Mouse (Mus musculus) hematopoietic stem cell, adult 5-6 weeks (primary cell): ENCODE results near the gene Scml2. TPM values are rescaled to one million over a fixed set of nuclear protein-coding genes. Genes with fewer than 3 reads are reported as not detected.
"Not testable (repeated sequence)": the region's sequence is repeated elsewhere in the genome, so short reads cannot be mapped to it uniquely, and the experiment has no call there.

Source experiments
- ATAC-seq, 2 experiments: fragments of 125-278 bp in 1 of 2; replicated peaks in 1 of 2; 2 replicates each; pipeline ENCODE4 v1.8.0; 2016 to 2017; ENCODE audit warnings: inconsistent platforms in 2 of 2, mild to moderate bottlenecking in 2 of 2, moderate number of reproducible peaks in 2 of 2, low read depth in 1 of 2, moderate TSS enrichment in 1 of 2; ENCODE audit not compliant: low FRiP score in 2 of 2, poor library complexity in 2 of 2, severe bottlenecking in 2 of 2, insufficient read depth in 1 of 2, low TSS enrichment in 1 of 2
- total RNA-seq: library from RNA; stranded (forward); fragments of 172-1452, 232-1000 nt; gene quantifications from 2 replicates; pipeline ENCODE4 v1.2.3, GENCODE M21; 2017

The Scml2 gene
- total RNA-seq, result 5.0 and 5.6 TPM in 2 replicates

DNA sequence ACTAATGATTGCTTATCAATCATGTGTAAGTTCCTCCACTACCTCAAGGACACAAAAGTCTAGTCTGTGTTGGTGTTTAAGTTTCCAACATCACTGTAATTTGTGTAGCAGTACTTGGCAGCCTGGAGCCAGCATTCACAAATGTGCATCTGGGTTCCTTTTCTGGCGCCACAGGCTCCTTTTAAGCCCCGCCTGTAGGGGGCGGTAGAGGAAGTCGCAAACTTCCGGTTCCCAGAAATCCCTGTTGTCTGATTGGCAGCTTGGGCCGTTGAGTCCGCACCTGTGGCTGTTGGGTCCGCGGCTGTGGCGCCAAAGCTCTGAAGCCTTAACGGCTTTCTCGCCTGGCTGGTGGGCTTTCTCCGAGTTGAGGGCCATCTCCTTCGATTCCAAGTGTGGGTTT is at the start of gene Scml2:
Gene Scml2, plus strand, starts transcription at position 301 of the 400 bp plus-strand sequence.
- ATAC-seq, result not testable (repeated sequence)

DNA sequence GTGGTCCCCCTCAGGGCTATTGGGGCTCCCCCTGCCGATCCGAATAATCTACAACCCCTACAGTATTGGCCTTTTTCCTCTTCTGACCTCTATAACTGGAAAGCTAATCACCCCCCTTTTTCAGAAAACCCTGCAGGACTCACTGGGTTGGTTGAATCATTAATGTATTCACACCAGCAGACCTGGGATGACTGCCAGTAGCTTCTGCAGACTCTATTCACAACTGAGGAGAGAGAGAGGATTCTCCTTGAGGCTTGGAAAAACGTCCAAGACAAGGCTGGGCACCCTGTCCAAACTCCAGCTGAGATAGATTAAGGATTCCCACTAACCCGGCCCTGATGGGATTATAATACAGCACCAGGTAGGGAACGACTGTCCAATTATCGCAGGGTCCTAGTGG is 41.4 kb upstream of the Scml2 start:
- not testable (repeated sequence) for ATAC-seq

DNA sequence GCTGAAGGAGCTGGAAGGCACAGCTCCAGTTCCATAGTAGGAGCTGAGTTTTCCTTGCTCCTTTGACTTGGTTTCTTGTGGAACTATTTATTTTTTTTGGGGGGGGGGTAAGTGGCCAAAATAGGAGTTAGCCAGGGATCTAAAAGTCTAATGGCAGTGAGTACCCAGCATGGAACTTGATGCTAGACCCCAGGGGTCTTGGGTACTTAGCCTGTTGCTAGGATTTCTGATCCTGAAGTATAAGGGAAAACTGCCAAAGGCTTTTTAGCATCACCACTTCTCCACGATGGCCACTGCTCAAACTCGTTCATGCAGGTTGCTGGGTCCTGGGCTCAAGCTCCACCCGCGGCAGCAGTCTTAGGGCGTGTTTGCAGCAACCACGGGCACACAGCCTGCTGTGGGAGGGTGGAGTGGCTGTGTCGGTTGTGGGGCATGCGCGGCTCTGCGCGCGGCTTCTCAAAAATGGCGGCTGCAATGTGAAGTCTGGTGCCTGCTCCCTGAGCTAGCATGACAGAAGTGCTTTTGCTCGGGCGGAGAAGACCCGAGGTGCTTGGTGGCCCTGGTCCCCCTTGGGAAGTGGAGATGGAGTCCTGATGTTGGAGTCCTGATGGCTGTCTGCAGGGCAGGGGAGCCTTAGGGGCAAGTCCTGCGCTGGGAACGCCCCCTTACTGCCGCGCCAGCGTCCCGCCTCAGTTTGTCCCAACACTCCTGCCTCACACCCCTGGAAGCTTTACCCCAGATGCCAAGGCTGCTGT is 45.5 kb downstream of the Scml2 start:
- ATAC-seq, result peak; percentile 98 to 100

DNA sequence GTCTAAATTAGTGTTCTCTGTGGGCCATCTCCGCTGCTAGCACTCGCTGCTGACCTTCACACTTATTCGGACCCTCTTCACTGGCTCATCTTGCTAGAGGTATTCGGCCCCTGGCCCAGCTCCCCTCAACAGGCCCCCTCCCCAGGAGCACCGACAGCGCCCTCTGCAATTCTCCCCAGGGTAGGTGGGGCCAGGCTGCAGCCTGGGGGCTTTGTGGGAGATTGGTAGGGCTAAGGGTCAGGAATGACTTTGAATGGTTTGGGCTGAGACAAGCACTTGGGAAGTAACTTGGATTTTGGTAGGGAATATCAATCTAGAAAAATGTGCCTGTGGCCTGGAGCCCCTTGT is 46.0 kb downstream of the Scml2 start:
- peak; percentile 27 to 37; a peak in 3 of 4 replicates for ATAC-seq

DNA sequence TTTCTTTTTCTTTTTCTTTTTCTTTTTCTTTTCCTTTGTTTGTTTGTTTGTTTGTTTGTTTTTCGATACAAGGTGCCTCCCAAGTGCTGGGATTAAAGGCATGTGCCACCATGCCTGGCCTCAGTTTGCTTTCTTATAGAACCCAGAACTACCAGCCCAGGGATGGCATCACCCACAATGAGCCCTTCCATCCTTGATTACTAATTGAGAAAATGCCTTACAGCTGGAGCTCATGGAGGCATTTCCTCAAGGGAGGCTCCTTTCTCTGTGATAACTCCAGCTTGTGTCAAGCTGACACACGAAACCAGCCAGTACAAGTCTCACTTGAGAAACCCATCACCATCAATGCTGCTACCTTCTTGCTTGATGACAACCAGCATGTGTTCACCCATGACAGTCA is 170.2 kb downstream of the Scml2 start, which contains the start of gene Gm15262:
Gene Gm15262, plus strand, starts transcription at position 301 of the 400 bp plus-strand sequence.
- not testable (repeated sequence) for ATAC-seq

Other genes with a start within 250 kb of the Scml2 start
- 1.0 TPM in 1 of 2 replicates, not detected in the other for gene Gja6, start 210.1 kb upstream of the Scml2 start, total RNA-seq
- gene Cdkl5, start 122.5 kb upstream of the Scml2 start, total RNA-seq, result 2.7 and 5.4 TPM in 2 replicates
- gene Gm15262, start 170.3 kb downstream of the Scml2 start, total RNA-seq, result not detected in 2 replicates